Mouse (Mus musculus) spleen, adult 12 weeks (tissue): ENCODE data around the gene Man2a2.
A peak's percentile ranks its signal among the peaks of the same experiment; 100 is the strongest.
"Not testable (repeated sequence)": the region's sequence is repeated elsewhere in the genome, so short reads cannot be mapped to it uniquely, and the experiment has no call there.

Source experiments
- DNase-seq: peaks from one replicate; pipeline ENCODE4 v3.0.0; 2022; ENCODE audit warnings: low spot score

Man2a2 gene

DNA sequence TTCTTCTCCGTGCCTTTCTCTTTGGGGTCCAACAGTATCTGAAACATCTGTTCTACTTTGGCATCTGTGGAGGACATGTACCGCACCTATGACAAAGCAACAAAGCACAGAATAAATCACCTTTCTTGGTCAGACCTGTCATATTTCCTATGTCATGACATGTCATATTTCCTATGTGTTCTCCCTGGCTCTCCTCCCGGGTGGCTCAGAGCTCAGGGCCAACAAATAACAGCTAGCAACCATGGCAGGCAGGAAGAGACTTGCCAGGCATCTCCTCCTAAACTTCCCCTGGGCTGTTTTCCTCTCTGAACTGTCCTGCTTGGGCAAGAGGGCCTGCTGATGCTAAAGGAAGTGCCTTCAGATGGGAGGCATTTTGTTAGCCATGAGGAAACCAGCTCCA lies 34.2 kb downstream of the Man2a2 start:
- no peak for DNase-seq

DNA sequence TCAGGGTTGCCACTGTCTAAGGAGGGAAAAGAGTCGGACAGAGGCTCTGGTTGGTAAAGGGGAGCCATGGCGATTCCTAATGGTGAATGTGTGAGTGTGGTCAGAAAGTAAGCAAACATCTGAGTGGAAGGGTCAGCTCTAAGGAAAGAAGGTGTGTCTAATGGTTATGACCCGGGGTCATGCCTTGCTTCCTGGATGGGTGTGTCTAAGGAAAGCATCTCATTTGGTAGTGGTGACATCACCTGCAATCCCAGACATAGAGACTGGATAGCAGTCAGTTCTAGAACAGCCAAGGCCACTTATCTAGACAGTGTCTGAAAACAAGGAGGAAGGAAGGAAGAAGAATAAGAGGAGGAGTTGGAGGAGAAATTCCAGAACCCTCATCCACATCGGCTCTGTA lies 36.3 kb downstream of the Man2a2 start:
- DNase-seq: no peak

DNA sequence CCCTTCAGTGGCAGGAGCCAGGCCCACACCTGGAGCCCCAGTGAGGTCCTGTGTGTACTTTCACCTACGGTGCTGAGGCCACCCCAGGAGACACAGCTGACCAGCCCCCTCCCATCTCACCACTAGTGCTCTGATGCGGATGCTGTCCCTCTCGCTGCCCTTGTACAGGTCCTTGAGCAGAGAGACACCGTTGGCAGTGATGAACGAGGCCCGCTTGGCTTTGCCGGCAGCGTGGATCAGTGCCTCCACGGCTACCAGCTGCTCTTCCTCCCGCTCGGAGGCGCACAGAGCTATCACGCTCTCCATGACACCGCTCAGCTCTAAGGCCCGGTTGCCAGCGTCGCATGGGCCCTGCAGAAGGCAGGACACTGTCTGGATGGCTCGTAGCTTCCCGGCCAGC lies 39.7 kb downstream of the Man2a2 start:
- DNase-seq: no peak

DNA sequence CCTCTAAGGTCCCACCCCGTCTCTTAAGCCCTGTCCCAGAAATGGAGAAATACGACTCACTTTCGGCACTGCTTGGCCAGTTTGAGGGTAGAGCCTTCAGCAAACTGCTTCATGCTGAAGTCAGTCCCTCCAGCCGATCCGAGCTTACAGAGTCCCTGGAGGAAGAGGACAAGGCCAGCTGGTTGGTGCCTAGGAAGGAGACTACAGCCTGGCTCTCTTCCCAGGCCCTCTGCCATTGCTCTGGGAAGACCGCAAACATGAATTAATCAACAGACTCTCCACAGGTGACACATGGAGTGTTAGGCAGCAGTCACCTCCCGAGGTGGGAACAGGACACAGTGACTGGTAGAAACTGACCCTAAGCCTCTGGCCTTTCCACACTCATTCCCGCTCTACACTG lies 40.9 kb downstream of the Man2a2 start:
- no peak for DNase-seq

- no peak for DNase-seq
Measured at GRCm38 (mm10) chr7:80326076-80326475, 45.1 kb downstream of the Man2a2 start.

DNA sequence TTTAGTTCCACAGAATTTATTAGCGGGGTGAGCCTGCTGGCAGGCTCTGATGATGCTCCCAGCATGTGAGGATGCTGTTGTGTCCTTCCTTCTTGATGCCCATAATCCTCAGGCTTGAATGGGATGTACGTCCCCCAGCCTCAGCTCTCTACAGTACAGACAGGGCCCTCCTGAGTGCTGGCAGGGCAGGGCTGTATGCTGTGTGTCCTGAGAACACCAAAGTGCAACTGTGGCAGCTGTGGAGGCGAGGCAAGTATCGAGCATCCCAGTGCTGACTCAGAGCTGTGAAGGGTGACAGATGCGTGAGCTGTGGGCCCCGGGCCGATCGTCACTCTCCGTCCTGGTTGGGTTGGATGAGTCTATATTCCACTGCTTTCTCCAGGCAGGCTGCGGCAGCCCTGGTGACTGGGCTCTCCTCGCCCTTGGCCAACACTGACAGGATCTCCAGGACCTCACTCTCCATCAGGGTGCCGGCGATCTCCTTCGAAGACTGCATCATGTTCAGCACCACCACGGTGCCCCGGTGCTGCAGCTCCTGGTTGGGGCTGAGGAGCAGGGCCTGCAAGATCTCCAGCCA lies 45.8 kb downstream of the Man2a2 start:
- no peak for DNase-seq

GRCm38 (mm10) chr7:80324816-80325119 lies 46.4 kb downstream of the Man2a2 start:
- not testable (repeated sequence) for DNase-seq

GRCm38 (mm10) chr7:80324043-80324815 lies 46.9 kb downstream of the Man2a2 start, which contains the start of gene Rccd1:
TSS of gene Rccd1 (minus strand) at chr7:80324454.
- peak; percentile 96 for DNase-seq

GRCm38 (mm10) chr7:80323336-80323735 lies 47.8 kb downstream of the Man2a2 start:
- DNase-seq: no peak

DNA sequence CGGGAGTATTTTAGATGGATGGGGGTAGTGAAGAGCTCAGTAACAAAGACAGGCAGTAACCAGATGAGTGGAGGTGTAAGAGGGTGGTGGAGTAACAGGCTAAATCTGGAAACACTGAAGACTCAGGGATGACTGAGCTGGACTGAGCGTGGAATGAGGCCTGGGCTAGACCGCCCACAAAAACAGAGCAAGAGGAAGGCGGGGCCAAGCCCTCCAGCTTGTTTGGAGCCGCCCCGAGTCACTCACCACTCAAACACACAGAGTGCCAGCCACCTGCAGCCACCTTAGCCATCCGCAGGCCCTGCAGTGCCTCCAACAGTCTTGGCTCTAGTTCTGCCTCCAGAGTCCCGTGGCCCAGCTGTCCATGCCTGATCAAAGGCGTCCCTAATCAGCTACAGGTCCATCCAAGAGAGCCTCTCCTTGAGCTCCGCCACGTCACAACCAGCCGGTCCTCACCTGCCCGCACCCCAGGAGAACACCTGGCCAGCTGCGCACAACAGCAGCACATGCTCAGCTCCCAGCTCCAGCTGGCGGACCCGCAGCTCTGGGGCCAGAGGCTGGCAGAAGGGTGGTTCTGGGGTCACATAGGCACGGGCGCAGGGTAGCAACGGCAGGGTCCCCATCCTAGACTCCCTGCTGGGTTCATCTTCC lies 51.2 kb downstream of the Man2a2 start:
- DNase-seq: no peak

DNA sequence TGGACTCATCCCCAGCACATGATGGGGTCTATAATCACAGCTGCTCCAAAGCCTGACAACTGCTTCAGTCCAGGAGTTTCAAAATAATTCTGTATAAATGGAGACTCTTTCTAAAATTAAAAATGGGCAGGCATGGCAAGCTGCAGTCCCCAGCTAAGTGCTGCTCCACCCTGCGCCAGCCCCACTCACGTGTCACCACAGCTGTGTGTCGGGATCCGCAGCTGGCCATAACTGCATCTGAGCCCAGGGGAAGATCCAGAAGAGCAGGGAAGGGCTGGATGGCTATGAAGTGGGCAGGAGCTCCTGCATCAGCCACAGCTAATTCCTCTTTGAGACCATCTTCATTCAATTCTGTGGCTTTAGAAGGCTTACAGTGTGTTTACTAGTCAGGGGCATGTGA lies 52.5 kb downstream of the Man2a2 start:
- no peak for DNase-seq

DNA sequence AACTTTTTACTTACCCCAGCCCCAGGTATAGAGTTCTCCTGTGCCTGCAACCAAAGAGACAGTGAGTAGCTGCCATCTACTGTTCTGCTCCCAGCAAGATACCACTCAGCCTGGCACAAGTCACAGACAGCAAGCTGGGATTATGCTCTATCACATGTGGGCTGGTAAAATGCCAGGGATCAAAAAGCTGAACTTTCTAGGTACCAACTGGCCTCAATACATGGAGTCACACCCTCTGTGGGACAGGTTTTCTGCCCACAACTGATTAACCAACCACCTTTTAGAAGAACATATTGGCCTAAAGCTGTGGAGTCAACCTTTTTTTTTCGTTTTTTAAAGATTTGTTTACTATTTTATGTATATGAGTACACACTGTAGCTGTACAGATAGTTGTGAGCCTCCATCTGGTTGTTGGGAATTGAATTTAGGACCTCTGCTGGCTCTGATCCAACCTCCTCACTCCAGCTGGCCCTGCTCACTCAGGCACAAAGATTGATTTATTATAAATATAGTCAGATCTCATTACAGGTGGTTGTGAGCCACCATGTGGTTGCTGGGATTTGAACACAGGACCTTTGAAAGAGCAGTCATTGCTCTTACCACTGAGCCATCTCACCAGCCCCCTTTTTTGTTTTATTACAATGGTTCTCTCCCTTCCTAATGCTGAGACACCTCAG lies 53.6 kb downstream of the Man2a2 start:
- DNase-seq: no peak

GRCm38 (mm10) chr7:80315733-80316132 lies 55.4 kb downstream of the Man2a2 start:
- no peak for DNase-seq

DNA sequence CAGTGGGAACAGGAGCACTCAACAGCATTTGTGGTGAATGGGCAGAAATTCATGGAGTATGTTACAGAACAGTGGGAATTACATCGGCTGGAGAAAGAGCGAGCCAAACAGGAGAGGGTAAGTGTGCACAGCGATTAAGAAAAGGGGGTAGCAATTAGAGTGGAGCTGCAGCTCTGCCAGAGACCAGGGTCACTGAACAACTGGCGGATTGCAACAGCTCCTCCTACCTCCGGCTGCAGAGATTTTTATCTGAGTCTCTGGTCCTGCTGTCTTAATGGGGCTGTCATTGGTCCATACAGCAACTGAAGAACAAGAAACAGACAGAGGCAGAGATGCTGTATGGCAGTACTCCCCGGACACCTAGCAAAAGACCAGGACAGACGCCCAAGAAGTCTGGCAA lies 60.4 kb downstream of the Man2a2 start:
- DNase-seq: no peak

GRCm38 (mm10) chr7:80307766-80308165 lies 63.4 kb downstream of the Man2a2 start:
- DNase-seq: no peak

DNA sequence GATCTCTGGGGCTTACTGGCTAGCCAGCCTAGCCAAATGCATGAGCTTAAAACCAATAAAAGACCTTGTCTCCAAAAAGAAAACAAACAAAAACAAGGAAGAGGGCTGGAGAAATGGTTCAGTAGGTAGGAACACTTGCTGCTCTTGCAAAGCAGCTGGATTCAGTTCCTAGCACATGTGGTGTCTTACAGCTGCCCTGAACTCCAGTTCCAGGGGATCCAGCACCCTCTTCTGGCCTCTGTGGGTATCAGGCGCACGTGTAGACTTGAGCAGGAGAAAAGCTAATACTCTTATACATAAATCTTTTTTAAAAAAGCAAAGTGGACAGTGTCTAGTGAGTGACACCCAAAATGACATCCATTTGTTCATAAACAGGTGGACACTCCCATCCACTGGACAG lies 69.7 kb downstream of the Man2a2 start:
- no peak for DNase-seq

GRCm38 (mm10) chr7:80299568-80299967 lies 71.6 kb downstream of the Man2a2 start:
- no peak for DNase-seq
